Mouse (Mus musculus): Measurements from ENCODE around the gene Kcnab1. TPM values are rescaled to one million over a fixed set of nuclear protein-coding genes. Genes with fewer than 3 reads are reported as not detected.

Kcnab1 gene
- not detected for total RNA-seq (2023)

GRCm38 (mm10) chr3:65108945-65109921 lies at the start of gene Kcnab1:
Kcnab1 (plus strand) TSS chr3:65109384.

DNA sequence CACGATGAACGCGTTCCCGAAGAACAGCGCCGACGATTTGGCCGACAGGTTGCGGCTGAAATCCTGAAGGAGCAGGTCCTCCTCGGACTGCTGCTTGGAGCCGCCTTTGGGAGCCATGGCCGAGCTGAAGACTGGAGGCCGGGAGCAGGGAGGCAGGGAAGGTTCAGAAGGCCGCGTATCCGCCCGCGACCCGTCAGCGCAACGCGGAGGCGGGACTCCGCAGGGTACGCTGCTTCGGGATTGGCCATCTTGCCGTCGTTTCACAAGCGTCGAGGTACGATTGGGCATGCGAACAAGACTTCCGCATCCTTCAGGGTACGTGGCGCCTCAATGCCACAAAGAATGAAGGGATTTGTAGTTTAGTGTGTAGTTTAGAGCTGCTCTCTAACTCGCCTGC lies 283.2 kb downstream of the Kcnab1 start, which contains the start of gene Ssr3:
TSS of gene Ssr3 (minus strand) at position 203 of the 397 bp plus-strand sequence.

